Mouse (Mus musculus): ENCODE measurements around the gene Olfr1469. TPM values are rescaled to one million over a fixed set of nuclear protein-coding genes. Genes with fewer than 3 reads are reported as not detected.

The Olfr1469 gene
- total RNA-seq (2023) = not detected

DNA sequence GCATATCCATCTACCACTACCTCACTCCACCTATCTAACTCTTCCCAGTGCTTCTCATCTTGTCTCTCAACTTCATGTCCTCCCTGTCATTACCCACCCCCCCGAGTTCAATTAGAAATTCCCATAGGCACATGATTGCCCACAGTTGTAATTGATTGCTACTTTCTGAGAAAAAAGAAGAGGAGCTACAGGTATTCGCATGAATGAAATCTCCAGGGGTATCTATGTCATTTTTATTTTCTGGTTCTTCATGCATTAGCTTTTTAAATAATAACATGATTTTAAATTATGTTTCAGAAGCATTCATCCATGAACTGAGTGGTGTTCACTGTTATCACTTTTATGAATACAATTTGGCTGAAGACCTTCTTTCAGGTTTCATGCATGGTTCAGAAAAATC is at the start of gene Olfr1469:
Olfr1469 (plus strand) TSS at position 301 of the 400 bp plus-strand sequence.

GRCm38 (mm10) chr19:13361936-13362335 is 45.7 kb upstream of the Olfr1469 start, which contains the start of gene Olfr1467:
Gene Olfr1467, plus strand, starts transcription at chr19:13362236.

GRCm38 (mm10) chr19:13443109-13443508 is 35.5 kb downstream of the Olfr1469 start, which contains the start of gene Olfr1471:
Gene Olfr1471, plus strand, starts transcription at chr19:13443409.

DNA sequence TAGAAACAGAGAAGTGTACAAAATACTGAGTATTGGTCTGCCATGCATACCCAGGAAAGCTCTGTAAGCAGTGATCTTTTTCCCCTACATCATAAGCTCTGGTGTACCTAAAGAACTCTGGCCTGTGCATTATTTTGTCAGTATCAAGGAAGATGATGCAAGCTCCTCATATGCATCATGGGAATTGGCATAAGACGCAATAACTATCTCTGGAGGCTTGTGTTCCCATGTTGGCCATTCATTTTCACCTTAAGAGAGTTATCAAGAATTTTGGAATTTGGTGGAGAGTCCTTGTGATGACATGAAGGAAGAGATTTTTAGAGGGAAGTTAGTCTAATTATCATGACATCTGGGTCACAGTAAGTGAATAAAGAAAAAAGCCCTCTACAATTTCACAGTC is 48.3 kb downstream of the Olfr1469 start, which contains the start of gene Olfr1472:
Olfr1472 (minus strand) TSS at position 101 of the 400 bp plus-strand sequence.

Other genes starting within 250 kb of the Olfr1469 start
- not detected for gene Olfr1461, start 244.8 kb upstream of the Olfr1469 start, total RNA-seq (2023)
- not detected for gene Olfr1462, start 222.1 kb upstream of the Olfr1469 start, total RNA-seq (2023)
- gene Olfr1463, start 176.5 kb upstream of the Olfr1469 start, total RNA-seq (2023) = not detected
- gene Olfr1465, start 92.3 kb upstream of the Olfr1469 start, total RNA-seq (2023) = not detected
- not detected for gene Olfr1466, start 69.0 kb upstream of the Olfr1469 start, total RNA-seq (2023)
- not detected for gene Olfr1467, start 45.6 kb upstream of the Olfr1469 start, total RNA-seq (2023)
- gene Olfr1471, start 35.6 kb downstream of the Olfr1469 start, total RNA-seq (2023) = not detected
- not detected for gene Olfr1472, start 48.2 kb downstream of the Olfr1469 start, total RNA-seq (2023)
- gene Olfr1474, start 61.7 kb downstream of the Olfr1469 start, total RNA-seq (2023) = not detected
- not detected for gene Olfr1475, start 72.3 kb downstream of the Olfr1469 start, total RNA-seq (2023)
- gene Olfr1477, start 92.7 kb downstream of the Olfr1469 start, total RNA-seq (2023) = not detected
- gene Olfr1480, start 120.1 kb downstream of the Olfr1469 start, total RNA-seq (2023) = not detected
- not detected for gene Olfr1484, start 175.7 kb downstream of the Olfr1469 start, total RNA-seq (2023)
- not detected for gene Olfr1487, start 209.5 kb downstream of the Olfr1469 start, total RNA-seq (2023)
- gene Olfr1489, start 223.8 kb downstream of the Olfr1469 start, total RNA-seq (2023) = not detected
- not detected for gene Olfr1490, start 243.2 kb downstream of the Olfr1469 start, total RNA-seq (2023)